Mouse (Mus musculus): ENCODE measurements around the gene Rit1. TPM values are rescaled to one million over a fixed set of nuclear protein-coding genes. Genes with fewer than 3 reads are reported as not detected.
"Not testable (repeated sequence)": the region's sequence is repeated elsewhere in the genome, so short reads cannot be mapped to it uniquely, and the experiment has no call there.

Gene Rit1
- polyA plus RNA-seq, 1 experiment = 48.1 TPM

- no peak overlapping the region for H3K4me3 ChIP-seq (ENCODE audit: insufficient read depth, low read depth, low read length)
- no peak overlapping the region for H3K27ac ChIP-seq (ENCODE audit: insufficient read depth, low read depth, low read length)
- TF ChIP-seq POLR2A (IDR thresholded peaks at IDR 0.05; ENCODE audit: low read depth, low read length) (no peak), CTCF (conservative IDR thresholded peaks at IDR 0.05; ENCODE audit: insufficient read depth, insufficient read length, low read depth, low read length) (no peak)
- H3K4me1 ChIP-seq (ENCODE audit: control insufficient read depth, insufficient read depth, low read length) = peaks cover 9% of the 10 kb centered on the region
- no peak for DNase-seq
- peaks cover 21% of the 10 kb centered on the region for H3K36me3 ChIP-seq (ENCODE audit: control insufficient read depth, insufficient read depth, low read length)
- 89% methylated on average over 4 of the region's 4 CpGs for WGBS
- H3K27me3 ChIP-seq (replicated peaks; ENCODE audit: control insufficient read depth, insufficient read depth, low read length) = no peaks in the 10 kb centered on the region
These were observed 2.9 kb upstream of the Rit1 start for GRCm38 (mm10) chr3:88713709-88714108.

- 78% methylated on average over 2 of the region's 2 CpGs for WGBS
- Histone ChIP-seq H3K36me3 (ENCODE audit: control insufficient read depth, insufficient read depth, low read length) (peaks cover 18% of the 10 kb centered on the region), H3K4me3 (ENCODE audit: insufficient read depth, low read depth, low read length) (no peak overlapping the region), H3K27ac (ENCODE audit: insufficient read depth, low read depth, low read length) (no peak overlapping the region), H3K27me3 (replicated peaks; ENCODE audit: control insufficient read depth, insufficient read depth, low read length) (no peaks in the 10 kb centered on the region), H3K4me1 (ENCODE audit: control insufficient read depth, insufficient read depth, low read length) (peaks cover 18% of the 10 kb centered on the region)
- TF ChIP-seq CTCF (conservative IDR thresholded peaks at IDR 0.05; ENCODE audit: insufficient read depth, insufficient read length, low read depth, low read length) (no peak), POLR2A (IDR thresholded peaks at IDR 0.05; ENCODE audit: low read depth, low read length) (no peak)
- no peak for DNase-seq
These were observed 1.9 kb upstream of the Rit1 start for GRCm38 (mm10) chr3:88714725-88715124.

GRCm38 (mm10) chr3:88715716-88716115 is 922 bp upstream of the Rit1 start:
- DNase-seq; H3K27me3 ChIP-seq (replicated peaks; ENCODE audit: control insufficient read depth, insufficient read depth, low read length); H3K4me3 ChIP-seq (ENCODE audit: insufficient read depth, low read depth, low read length); H3K27ac ChIP-seq (ENCODE audit: insufficient read depth, low read depth, low read length): not testable (repeated sequence)
- WGBS = 89% methylated on average over 5 of the region's 5 CpGs
- Histone ChIP-seq H3K4me1 (ENCODE audit: control insufficient read depth, insufficient read depth, low read length) (peaks cover 19% of the 10 kb centered on the region), H3K36me3 (ENCODE audit: control insufficient read depth, insufficient read depth, low read length) (peaks cover 13% of the 10 kb centered on the region)

- WGBS = 1% methylated on average over 9 of the region's 9 CpGs
These were observed 660 bp downstream of the Rit1 start for GRCm38 (mm10) chr3:88717198-88717798.

GRCm38 (mm10) chr3:88717831-88718230 is 1.2 kb downstream of the Rit1 start:
- Histone ChIP-seq H3K4me1 (ENCODE audit: control insufficient read depth, insufficient read depth, low read length) (peaks cover 19% of the 10 kb centered on the region), H3K36me3 (ENCODE audit: control insufficient read depth, insufficient read depth, low read length) (peaks cover 4% of the 10 kb centered on the region), H3K27me3 (replicated peaks; ENCODE audit: control insufficient read depth, insufficient read depth, low read length) (no peaks in the 10 kb centered on the region), H3K4me3 (ENCODE audit: insufficient read depth, low read depth, low read length) (0 out of 2 replicates have a peak overlapping the region, but pooled peaks have one; percentile 5), H3K27ac (ENCODE audit: insufficient read depth, low read depth, low read length) (peak overlapping the region; percentile 51; the same call in 1 of the 2 replicates)
- no peak for DNase-seq
- WGBS = 12% methylated on average over 1 of the region's 1 CpGs
- TF ChIP-seq POLR2A (IDR thresholded peaks at IDR 0.05; ENCODE audit: low read depth, low read length) (no peak), CTCF (conservative IDR thresholded peaks at IDR 0.05; ENCODE audit: insufficient read depth, insufficient read length, low read depth, low read length) (no peak)

More at GRCm38 (mm10) chr3:88717198-88717798, 660 bp downstream of the Rit1 start:
- TF ChIP-seq CTCF (conservative IDR thresholded peaks at IDR 0.05; ENCODE audit: insufficient read depth, insufficient read length, low read depth, low read length) (no peak), POLR2A (IDR thresholded peaks at IDR 0.05; ENCODE audit: low read depth, low read length) (no peak)
- no peaks in the 10 kb centered on the region for H3K27me3 ChIP-seq (replicated peaks; ENCODE audit: control insufficient read depth, insufficient read depth, low read length)
- H3K4me1 ChIP-seq (ENCODE audit: control insufficient read depth, insufficient read depth, low read length) = peaks cover 19% of the 10 kb centered on the region
- peak overlapping the region; percentile 93 for H3K4me3 ChIP-seq (ENCODE audit: insufficient read depth, low read depth, low read length)
- DNase-seq = no peak
- peaks cover 5% of the 10 kb centered on the region for H3K36me3 ChIP-seq (ENCODE audit: control insufficient read depth, insufficient read depth, low read length)
- H3K27ac ChIP-seq (ENCODE audit: insufficient read depth, low read depth, low read length) = peak overlapping the region; percentile 64

GRCm38 (mm10) chr3:88719098-88719497 is 2.5 kb downstream of the Rit1 start:
- H3K4me1 ChIP-seq (ENCODE audit: control insufficient read depth, insufficient read depth, low read length) = peaks cover 19% of the 10 kb centered on the region
- H3K27ac ChIP-seq (ENCODE audit: insufficient read depth, low read depth, low read length) = peak overlapping the region; percentile 17
- DNase-seq = peak; percentile 88
- TF ChIP-seq POLR2A (IDR thresholded peaks at IDR 0.05; ENCODE audit: low read depth, low read length) = no peak
- TF ChIP-seq CTCF (conservative IDR thresholded peaks at IDR 0.05; ENCODE audit: insufficient read depth, insufficient read length, low read depth, low read length) = peak; percentile 35
- H3K36me3 ChIP-seq (ENCODE audit: control insufficient read depth, insufficient read depth, low read length) = no peaks in the 10 kb centered on the region
- H3K27me3 ChIP-seq (replicated peaks; ENCODE audit: control insufficient read depth, insufficient read depth, low read length) = no peaks in the 10 kb centered on the region
- no peak overlapping the region for H3K4me3 ChIP-seq (ENCODE audit: insufficient read depth, low read depth, low read length)
- 2% methylated on average over 2 of the region's 2 CpGs for WGBS

- no peak for TF ChIP-seq CTCF (conservative IDR thresholded peaks at IDR 0.05; ENCODE audit: insufficient read depth, insufficient read length, low read depth, low read length)
- TF ChIP-seq POLR2A (IDR thresholded peaks at IDR 0.05; ENCODE audit: low read depth, low read length) = no peak
- WGBS = 57% methylated on average over 2 of the region's 2 CpGs
- DNase-seq = no peak
- H3K27ac ChIP-seq (ENCODE audit: insufficient read depth, low read depth, low read length) = no peak overlapping the region
- no peaks in the 10 kb centered on the region for H3K4me1 ChIP-seq (ENCODE audit: control insufficient read depth, insufficient read depth, low read length)
- no peaks in the 10 kb centered on the region for H3K27me3 ChIP-seq (replicated peaks; ENCODE audit: control insufficient read depth, insufficient read depth, low read length)
- no peaks in the 10 kb centered on the region for H3K36me3 ChIP-seq (ENCODE audit: control insufficient read depth, insufficient read depth, low read length)
- H3K4me3 ChIP-seq (ENCODE audit: insufficient read depth, low read depth, low read length) = no peak overlapping the region
These were observed 19.9 kb downstream of the Rit1 start for GRCm38 (mm10) chr3:88736556-88736955.

All from kidney, adult 2 months (tissue).